Mouse (Mus musculus) right cerebral cortex, postnatal 25 days (tissue): ENCODE data around the gene Aste1.

Experiments used
- DNase-seq: peaks from one replicate; pipeline ENCODE4 v3.0.0; 2022

Aste1 gene

DNA sequence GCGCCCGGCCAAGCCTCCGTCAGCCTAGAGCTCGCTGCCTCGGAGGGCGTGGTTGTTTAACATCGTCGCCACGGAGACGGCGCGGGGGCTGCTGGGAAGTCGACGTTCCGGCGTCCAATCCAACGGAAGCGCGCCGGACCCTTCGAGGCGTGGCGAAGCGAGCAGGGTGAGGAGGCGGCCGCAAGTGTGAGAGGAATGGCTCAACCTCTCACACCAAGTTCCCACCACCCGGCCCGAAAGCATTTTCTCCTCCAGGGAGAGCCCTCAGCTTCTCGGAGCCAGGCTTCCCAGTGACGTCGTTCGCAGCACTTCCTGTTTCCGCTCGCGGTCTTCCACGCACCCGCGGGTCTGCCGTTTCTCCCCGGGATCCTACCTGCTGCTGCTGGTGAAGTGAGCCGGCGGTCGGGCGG is at the start of gene Aste1, which contains the start of gene Nek11:
TSS of gene Aste1 (plus strand) at position 175 of the 410 bp plus-strand sequence.
TSS of gene Nek11 (minus strand) at position 307 of the 410 bp plus-strand sequence.
- peak; percentile 92 for DNase-seq

DNA sequence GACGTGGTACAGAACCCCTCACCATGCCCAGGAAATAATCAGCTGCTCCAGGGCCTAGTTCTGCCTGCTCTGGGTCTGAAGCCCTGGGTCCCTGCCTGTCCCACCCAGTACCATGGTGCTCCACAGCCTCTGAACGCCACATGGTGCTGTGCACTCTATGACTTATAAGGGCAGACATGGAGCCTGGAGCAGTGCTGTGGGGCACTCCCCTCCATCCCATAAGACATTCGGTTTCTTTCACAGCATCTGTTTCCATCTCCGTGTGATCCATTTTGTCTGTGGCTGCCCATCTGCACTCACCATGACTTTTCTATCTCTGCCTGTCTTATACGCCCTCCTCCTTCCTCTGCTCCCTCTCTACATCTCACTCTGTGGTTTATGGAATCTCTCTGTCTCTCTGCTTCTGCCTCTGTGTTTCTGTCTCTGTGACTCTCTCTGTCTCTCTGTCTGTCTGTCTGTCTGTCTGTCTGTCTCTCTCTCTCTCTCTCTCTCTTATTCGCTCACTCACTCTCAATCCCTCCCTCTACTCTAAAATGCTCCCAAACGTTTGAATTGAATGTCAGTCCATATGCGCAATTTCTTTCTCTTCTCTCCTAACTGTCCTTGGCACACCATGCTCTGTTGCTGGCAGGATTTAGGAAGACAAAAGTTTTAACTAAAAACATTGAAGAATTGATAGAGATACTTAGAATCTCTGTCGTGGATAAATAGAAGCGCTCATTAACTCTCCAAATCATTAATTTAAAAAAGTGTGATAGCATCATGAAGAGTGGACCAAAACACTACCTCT is 46.8 kb upstream of the Aste1 start:
- DNase-seq = no peak

DNA sequence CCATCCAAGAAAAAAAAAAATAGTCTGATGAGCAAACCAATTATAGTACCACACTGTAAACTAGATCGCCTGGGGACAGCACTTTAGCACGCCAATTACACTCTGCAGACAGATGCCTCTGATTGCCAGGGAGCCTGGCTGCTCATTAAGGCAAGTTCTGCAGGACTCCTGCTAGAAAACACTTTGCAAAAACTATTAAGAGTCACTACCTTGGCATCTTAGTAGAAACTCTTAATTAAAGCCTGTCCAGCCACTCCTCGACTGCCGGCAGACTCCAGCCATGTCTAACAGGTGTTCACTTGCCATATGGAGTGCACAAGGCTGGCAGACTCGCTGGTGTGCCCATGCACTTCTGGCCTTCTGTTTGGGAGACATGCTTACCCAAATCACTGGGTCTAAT is 46.2 kb upstream of the Aste1 start:
- no peak for DNase-seq

DNA sequence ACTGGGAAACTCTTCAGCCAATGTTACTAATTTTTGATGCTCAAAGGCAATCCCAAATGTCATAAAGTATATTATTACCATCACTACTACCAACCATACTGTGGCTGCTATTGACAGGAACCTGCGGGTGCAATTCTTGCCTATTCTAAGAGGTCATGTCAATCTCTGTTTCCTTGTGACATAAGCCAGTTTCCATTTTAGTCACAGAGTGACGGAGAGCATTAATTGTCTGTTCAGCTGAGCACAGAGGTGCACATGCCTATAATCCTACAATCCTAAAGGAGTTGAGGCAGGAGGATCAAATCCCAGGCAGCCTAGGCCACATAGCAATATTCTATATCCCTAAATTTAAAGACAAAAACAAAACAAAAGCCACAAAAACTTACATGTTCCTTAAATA is 33.0 kb upstream of the Aste1 start:
- no peak for DNase-seq

DNA sequence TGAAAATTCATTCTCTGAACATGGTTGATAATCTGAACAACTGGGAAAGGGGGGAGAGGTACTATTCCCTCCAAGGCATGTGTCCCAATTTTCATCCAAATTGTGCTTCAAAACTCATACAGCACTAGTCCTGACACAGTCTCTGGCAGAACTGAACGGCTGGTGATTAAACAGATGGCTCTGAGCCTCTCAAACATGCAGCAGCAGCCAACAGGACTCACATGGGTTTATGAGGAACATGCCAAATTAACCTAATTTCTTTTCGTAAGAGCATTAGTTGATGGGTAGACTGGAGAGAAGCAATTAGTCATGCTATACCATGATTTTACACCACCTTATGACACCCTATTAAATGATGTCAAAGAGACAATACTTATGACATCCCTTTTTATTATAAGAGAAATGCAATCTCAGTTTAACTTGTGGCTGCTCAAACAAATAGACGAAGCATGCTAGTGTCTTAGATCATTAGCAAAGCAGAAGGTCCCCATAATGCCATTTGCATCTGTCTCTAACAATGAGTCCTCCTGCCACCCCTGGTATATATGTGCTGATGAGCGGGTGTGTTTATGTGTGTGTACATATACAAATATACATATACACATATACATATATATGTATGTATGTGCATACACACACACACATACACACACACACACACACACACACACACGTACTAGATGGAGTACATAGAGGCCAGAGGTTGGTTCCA is 31.5 kb upstream of the Aste1 start:
- DNase-seq = no peak

DNA sequence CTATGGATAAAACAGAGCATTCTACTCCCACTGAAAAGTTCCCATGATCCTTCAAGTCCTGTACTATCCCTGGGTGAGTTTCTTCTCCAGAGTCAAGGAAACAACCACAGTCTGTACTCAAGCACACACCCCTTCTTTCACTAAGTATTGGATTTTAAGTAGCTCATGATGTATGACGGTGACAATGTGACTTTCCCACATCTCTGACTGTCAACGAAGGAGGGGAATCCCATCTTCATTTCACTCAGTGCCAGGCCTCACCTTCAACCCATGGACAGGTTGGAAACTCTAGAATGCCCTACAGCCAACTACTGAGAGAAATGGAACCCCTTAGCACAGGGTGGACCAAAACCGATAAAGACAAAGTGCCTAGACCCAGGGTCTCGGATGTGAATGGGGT is 29.0 kb upstream of the Aste1 start:
- DNase-seq = no peak

DNA sequence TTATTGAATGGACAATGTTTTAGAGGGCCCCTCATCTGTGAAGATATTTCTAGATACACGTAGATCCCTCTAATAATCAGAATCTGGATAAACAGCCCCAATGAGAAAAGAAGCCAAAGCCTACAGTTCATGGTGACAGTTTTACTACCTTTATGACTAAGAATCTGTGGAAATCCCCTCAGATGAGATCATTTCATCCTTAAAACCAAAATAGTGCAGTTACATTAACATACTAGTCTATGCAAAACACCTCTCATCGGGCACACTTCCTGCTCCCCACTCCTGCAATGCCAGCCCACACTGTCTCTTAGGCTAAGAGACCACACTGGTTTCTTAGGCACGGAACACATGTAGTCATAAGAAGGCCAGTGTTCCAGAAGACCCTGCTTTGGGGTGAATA is 26.6 kb upstream of the Aste1 start:
- DNase-seq = no peak

DNA sequence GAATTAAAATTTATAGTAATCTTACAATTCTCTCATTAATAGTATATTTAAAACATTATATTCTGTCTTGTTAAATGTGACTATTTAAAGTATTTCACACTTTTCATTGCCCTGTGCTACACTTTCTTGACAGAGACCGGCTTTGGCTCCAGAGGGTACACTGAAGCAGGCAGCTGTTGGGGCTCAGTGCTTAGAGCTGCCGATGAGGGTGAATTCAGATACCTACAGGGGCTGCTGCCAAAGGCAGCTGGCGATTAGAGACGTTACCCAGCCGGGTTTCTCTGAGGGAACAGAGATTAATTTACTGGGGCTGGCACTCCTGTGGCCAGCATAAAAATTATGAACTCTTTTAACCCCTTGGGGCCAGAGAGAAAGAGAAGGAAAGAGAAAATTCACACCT is 20.8 kb upstream of the Aste1 start:
- no peak for DNase-seq

DNA sequence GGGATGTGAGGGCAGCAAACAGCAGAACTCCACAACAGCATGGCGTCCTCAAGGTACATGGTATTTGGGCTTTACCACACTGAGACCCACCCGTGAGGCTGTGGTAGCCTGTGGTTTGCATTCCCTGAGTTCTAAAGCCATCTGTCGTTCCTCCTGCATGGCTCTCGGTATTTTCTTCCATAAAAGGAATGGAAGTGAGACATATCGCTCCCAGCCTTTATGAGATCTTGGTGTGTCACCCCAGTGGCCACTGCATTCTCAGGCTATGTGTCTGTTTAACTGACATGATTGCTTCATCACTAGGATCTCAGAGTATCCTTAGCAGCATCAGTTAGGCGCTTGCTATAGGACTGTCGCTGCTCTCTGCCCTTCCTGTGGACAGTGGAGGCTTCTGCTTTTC is 18.8 kb upstream of the Aste1 start:
- DNase-seq = no peak

DNA sequence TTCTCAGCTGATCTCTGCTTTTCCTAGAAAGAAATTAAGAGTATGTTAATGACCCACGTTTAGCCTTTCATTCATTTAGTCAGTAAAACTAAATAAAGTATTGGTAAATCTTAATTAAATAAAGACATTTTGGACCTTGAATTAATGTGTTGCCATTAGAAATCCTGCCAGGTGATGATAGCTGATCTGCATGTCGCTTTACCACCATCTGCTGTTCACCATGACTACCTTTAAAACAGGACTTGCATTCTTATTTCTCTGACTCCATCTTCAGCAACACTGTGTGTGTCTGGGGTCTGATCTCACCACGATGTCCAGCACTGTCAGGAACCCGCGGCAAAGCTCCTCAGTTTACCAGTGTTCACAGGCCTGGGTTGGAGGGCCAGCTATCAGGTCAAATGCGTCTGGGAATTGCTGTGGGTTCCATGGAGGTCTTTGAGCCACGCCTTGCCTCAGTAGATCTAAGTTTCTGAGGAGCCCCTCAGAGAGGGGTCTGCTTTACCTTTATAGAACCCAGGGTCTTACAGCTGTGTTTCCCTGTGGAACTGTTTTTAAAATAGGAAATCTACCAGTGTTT is 18.1 kb upstream of the Aste1 start:
- DNase-seq = no peak

DNA sequence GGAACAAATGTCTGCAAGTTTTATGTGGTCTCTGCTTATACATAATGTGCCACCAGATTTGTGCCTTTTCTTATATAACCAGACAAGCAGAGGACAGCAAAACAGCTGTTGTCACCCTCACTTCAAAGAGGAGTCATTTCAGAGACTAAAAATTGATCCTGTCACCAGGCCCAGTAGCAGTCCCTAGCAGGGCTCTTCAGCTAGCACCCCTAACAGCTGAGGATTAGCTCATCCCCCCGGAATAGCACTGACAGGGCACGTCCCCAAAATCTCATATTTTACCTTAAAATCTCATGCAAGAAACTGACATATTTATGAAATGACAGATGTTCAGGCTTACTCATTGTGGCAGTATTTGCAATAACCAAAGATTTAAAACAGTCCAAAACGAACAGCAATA is 17.6 kb upstream of the Aste1 start:
- DNase-seq = no peak

DNA sequence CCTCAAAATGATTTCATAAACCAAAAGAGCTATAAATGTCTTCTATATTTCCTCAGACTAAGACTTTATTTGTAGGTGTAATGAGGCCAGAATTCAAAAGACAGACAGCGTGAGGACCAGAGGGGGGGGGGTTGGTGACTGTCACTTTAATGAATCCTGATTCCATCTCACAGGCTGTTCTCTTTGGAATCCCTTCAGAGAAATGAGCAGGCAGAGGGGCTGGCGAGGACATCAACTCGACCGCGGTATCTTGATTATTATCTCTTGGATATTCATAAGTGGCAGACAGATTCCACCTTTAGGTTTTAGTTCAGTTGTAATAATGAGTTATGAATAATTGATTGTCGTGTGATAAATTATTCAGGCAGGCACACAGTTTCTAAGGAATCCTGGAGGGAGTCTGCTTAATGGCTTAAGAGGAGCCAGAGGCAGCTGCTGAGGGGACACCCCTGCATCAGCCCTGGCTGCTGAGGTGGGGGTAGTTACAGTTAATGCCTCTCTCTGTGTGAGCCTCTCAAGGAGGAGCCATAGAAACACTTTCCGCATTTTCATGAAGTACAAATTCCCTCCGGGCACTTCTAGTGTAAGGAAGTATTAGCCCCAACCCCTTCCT is 15.6 kb upstream of the Aste1 start:
- no peak for DNase-seq

DNA sequence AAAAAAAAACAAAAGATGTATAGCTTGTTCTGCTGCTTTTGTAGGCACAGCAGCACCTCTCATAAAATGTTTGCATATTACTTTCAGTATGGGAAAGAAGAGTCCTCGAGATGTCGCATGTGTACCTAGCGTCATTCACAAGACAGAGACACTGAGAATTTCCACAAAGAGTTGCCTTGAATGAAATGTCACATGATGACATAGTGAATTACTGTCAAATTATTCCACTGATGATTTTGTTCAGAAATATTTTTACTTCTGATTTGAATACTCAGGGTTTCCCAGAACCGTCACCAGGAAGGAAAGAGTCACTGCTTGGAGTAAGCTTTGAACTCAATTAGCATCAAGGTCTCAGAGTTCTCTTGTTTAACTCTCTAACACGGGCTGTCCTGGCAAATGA is 7.8 kb upstream of the Aste1 start:
- DNase-seq = no peak

DNA sequence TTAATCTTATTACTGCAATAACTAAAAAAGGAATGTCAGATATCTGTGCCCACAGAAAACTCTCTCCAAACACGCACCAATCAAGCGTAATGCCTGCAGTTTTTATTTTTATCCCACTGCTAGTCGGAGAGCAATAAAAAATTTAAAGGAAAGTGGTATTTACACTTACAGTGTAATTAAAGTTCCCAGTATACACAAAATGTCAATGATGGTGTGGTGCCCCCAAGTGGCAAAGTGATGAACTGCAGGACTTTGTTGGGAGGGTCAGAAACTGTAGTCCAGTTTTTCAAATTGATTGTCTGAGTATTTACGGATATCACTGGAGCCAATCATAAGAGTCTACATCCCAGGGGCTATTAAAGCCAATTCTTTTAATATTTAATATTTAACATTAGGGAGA is 5.9 kb upstream of the Aste1 start:
- DNase-seq = peak; percentile 72

DNA sequence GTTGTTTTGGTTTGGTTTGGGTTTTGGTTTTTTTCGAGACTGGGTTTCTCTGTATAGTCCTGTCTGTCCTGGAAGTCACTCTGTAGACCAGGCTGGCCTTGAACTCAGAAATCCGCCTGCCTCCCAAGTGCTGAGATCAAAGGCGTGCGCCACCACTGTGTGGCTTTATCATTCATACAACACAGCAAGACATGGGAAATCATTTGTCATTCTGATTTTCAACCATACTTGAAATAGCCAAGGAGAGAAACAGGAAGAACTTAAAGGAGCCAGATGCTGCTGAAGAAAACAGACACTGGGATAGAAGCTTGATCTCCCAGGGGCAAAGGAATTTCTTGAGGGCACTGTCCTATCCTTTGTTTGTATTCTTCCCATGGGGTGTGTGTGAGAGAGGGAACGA is 4.6 kb upstream of the Aste1 start:
- DNase-seq = no peak

DNA sequence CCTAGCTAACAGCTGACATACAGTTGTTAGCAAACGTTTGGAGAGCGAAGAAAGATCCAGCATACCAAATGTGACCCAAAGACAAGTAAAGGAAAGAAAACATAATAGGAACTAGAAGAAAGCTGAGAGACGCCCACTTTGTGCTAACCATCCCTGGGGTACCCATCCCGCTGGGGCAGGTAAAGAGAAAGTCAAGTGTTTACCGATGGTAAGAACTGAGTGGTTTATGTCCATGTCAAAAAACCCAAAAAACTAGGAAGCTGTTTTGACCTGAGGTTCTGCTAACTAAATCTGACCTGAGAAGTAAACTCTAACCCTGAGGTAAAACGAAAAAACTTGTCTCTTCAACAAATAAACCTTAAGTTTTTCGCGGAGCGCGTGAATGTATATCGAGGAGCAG is 472 bp upstream of the Aste1 start:
- no peak for DNase-seq

DNA sequence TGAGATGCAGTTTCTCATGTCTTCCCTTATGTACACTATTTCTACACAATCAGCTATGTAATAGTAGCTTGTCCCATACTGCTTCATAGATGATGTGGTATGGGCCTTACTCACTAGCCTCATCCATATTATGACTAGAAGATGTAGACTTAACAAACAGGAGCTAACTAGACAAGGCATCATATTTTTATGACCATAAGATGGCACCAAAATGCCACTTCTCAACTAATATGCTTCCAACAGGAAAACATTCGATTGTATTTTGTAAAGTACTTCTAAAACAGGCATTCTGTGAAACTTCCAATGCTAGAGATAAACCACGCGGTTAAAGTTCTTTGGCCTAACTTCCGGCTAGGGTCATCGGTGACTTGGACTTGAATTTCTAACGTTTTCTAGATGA is 13.4 kb downstream of the Aste1 start:
- DNase-seq = no peak

DNA sequence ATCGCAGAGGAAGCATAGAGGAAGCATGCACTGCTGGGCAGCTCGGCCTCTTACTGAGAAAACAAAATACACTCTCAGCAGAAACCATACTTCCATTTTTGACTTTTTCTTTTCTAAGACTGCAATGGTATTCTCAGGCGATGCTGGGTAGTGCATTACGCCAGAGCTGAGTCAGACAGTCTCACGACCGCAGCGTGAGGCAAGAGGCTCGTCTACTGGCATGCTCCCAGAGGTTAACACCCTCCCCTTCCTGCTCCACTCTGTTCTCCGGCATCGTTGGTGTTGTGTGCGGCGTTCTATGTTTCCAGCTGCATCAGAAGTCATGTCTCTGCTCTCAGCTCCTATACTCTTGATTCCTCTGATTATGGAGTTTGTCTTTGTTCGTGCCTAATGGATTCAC is 63.8 kb downstream of the Aste1 start:
- no peak for DNase-seq

DNA sequence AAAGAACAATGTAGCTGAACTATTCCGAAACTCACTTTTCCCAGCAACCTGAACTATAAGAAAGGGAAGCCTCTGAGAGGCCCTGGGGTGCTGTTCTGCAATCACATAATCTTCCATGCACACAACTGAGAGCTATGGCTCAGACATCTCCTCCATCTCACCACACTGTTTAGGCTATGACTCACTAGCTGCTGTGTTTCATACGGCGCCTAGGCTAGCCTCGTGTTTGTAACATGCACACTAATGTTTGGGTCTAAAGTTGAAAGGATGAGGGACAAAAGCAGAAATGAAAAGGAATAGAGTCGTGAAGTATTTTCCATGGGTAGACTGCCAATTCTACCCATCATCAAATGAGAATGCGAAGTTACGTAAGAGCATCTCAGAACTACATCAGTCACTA is 66.3 kb downstream of the Aste1 start:
- no peak for DNase-seq
